Mouse (Mus musculus) kidney, postnatal 36 days (tissue): ENCODE measurements around the gene Srrm1.

ENCODE experiments used
- DNase-seq, 2 experiments: peaks; one replicate each; pipeline ENCODE4 v3.0.0; 2021 to 2022; ENCODE audit warnings: mixed read lengths in 2 of 2

Gene Srrm1

GRCm38 (mm10) chr4:135353066-135353793 is at the start of gene Srrm1:
Gene Srrm1 (minus strand): TSS chr4:135353321.
- peak; percentile 98 to 100 for DNase-seq

- DNase-seq = no peak
Measured at GRCm38 (mm10) chr4:135401881-135402280, 48.8 kb upstream of the Srrm1 start.

- DNase-seq = peak in 1 of 2 experiments; percentile 20
Measured at GRCm38 (mm10) chr4:135397991-135398390, 44.9 kb upstream of the Srrm1 start, which contains the start of gene Ncmap. Gene Ncmap (minus strand): TSS chr4:135398227.

GRCm38 (mm10) chr4:135397551-135397950 is 44.4 kb upstream of the Srrm1 start:
- no peak for DNase-seq

- no peak for DNase-seq
Measured at GRCm38 (mm10) chr4:135396303-135396702, 43.2 kb upstream of the Srrm1 start.

- no peak for DNase-seq
Measured at GRCm38 (mm10) chr4:135395375-135395774, 42.3 kb upstream of the Srrm1 start.

GRCm38 (mm10) chr4:135394666-135395065 is 41.5 kb upstream of the Srrm1 start:
- no peak for DNase-seq

- no peak for DNase-seq
Measured at GRCm38 (mm10) chr4:135393381-135393780, 40.3 kb upstream of the Srrm1 start.

GRCm38 (mm10) chr4:135392801-135393200 is 39.7 kb upstream of the Srrm1 start:
- DNase-seq = no peak

GRCm38 (mm10) chr4:135391014-135391413 is 37.9 kb upstream of the Srrm1 start:
- DNase-seq = no peak

- peak; percentile 22 to 64 for DNase-seq
Measured at GRCm38 (mm10) chr4:135385614-135386013, 32.5 kb upstream of the Srrm1 start.

GRCm38 (mm10) chr4:135382316-135382715 is 29.2 kb upstream of the Srrm1 start:
- DNase-seq = peak; percentile 66 to 88

GRCm38 (mm10) chr4:135381355-135381754 is 28.2 kb upstream of the Srrm1 start:
- DNase-seq = no peak

GRCm38 (mm10) chr4:135377241-135377640 is 24.1 kb upstream of the Srrm1 start:
- DNase-seq = peak in 1 of 2 experiments; percentile 57

GRCm38 (mm10) chr4:135375444-135375843 is 22.3 kb upstream of the Srrm1 start:
- no peak for DNase-seq

- no peak for DNase-seq
Measured at GRCm38 (mm10) chr4:135373299-135373698, 20.2 kb upstream of the Srrm1 start.

GRCm38 (mm10) chr4:135370372-135370771 is 17.3 kb upstream of the Srrm1 start:
- peak in 1 of 2 experiments; percentile 70 for DNase-seq

GRCm38 (mm10) chr4:135362828-135363227 is 9.7 kb upstream of the Srrm1 start:
- no peak for DNase-seq

GRCm38 (mm10) chr4:135361722-135362121 is 8.6 kb upstream of the Srrm1 start:
- no peak for DNase-seq

- peak in 1 of 2 experiments; percentile 54 for DNase-seq
Measured at GRCm38 (mm10) chr4:135358736-135359135, 5.6 kb upstream of the Srrm1 start.

GRCm38 (mm10) chr4:135357221-135357920 is 4.2 kb upstream of the Srrm1 start:
- peak; percentile 79 to 85 for DNase-seq

GRCm38 (mm10) chr4:135355886-135356550 is 2.9 kb upstream of the Srrm1 start:
- no peak for DNase-seq

- DNase-seq = peak in 1 of 2 experiments; percentile 48
Measured at GRCm38 (mm10) chr4:135354751-135355150, 1.6 kb upstream of the Srrm1 start.
